Mouse (Mus musculus) midbrain, embryonic 11.5 days (tissue): Measurements from ENCODE around the gene 2010005H15Rik. TPM values are rescaled to one million over a fixed set of nuclear protein-coding genes. Genes with fewer than 3 reads are reported as not detected.
"Not testable (repeated sequence)": the region's sequence is repeated elsewhere in the genome, so short reads cannot be mapped to it uniquely, and the experiment has no call there.

Experiments
- ATAC-seq: fragments of 200-750 bp; cut with Nextera tagmentation; 2 replicates; pipeline ENCODE4 v1.8.0; 2017; ENCODE audit warnings: moderate TSS enrichment, moderate library complexity; ENCODE audit not compliant: low FRiP score
- DNase-seq: peaks from one replicate; pipeline ENCODE4 v3.0.0; 2015; ENCODE audit warnings: low spot score; ENCODE audit errors: missing footprints
- H3K27ac ChIP-seq: fragments of 300-500 bp; sonication (generic); 2 replicates; pipeline ENCODE4 v1.5.1; 2014; ENCODE audit warnings: low read depth, low read length
- H3K27me3 ChIP-seq: fragments of 300-500 bp; sonication (generic); 2 replicates; pipeline ENCODE4 v1.6.1; 2014; ENCODE audit warnings: mild to moderate bottlenecking, low read length, moderate library complexity, mixed read lengths; ENCODE audit not compliant: control insufficient read depth, insufficient read depth
- H3K36me3 ChIP-seq: fragments of 300-500 bp; sonication (generic); 2 replicates; pipeline ENCODE4 v1.6.1; 2014; ENCODE audit warnings: mild to moderate bottlenecking, low read length, moderate library complexity, mixed read lengths; ENCODE audit not compliant: control insufficient read depth, insufficient read depth
- H3K4me1 ChIP-seq: fragments of 300-500 bp; sonication (generic); 2 replicates; pipeline ENCODE4 v1.6.1; 2014; ENCODE audit warnings: low read length; ENCODE audit not compliant: control insufficient read depth, insufficient read depth
- H3K4me2 ChIP-seq: fragments of 300-500 bp; sonication (generic); 2 replicates; pipeline ENCODE4 v1.6.1; 2014; ENCODE audit warnings: mild to moderate bottlenecking, moderate library complexity
- H3K4me3 ChIP-seq: fragments of 300-500 bp; sonication (generic); 2 replicates; pipeline ENCODE4 v1.5.1; 2014; ENCODE audit warnings: low read depth, low read length
- H3K9ac ChIP-seq: fragments of 300-500 bp; sonication (generic); 2 replicates; pipeline ENCODE4 v1.6.1; 2014; ENCODE audit warnings: low read length
- H3K9me3 ChIP-seq: fragments of 300-500 bp; sonication (generic); 2 replicates; pipeline ENCODE4 v1.6.1; 2016; ENCODE audit warnings: low read length; ENCODE audit not compliant: control insufficient read depth
- WGBS: fragments of 180-500 bp; shearing (Covaris S2); extraction: QIAGEN DNeasy Blood & Tissue Kit; methylation state at CpG from one replicate; pipeline ENCODE4 v1.1.7; 2014; 5-methylcytosine and 5-hydroxymethylcytosine counted together
- polyA plus RNA-seq: library from polyadenylated mRNA; unstranded; fragments of >200 nt; fragmentation: Nextera tagmentation; extraction: Ambion mirVana; gene quantifications from 2 replicates; pipeline ENCODE4 v1.2.1, GENCODE M21; 2014

Gene 2010005H15Rik
- polyA plus RNA-seq, 1 experiment from 2014 or later: not detected

GRCm38 (mm10) chr16:36276796-36277195 is 55.5 kb downstream of the 2010005H15Rik start, which contains the start of gene Stfa1:
Gene Stfa1, plus strand, starts transcription at chr16:36276951.
- not testable (repeated sequence) for H3K4me1 ChIP-seq, H3K9me3 ChIP-seq, H3K36me3 ChIP-seq

GRCm38 (mm10) chr16:36289140-36289539 is 67.9 kb downstream of the 2010005H15Rik start:
- no peaks in the 10 kb centered on the region for H3K27me3 ChIP-seq
- no peak overlapping the region for H3K4me2 ChIP-seq
- no peaks in the 10 kb centered on the region for H3K9me3 ChIP-seq
- H3K4me1 ChIP-seq: no peaks in the 10 kb centered on the region
- no peak overlapping the region for H3K4me3 ChIP-seq
- DNase-seq (no peak), ATAC-seq (no peak)
- WGBS: 89% methylated on average over 4 of the region's 4 CpGs
- H3K36me3 ChIP-seq: no peaks in the 10 kb centered on the region
- no peak overlapping the region for H3K27ac ChIP-seq
- H3K9ac ChIP-seq: no peak overlapping the region

More at GRCm38 (mm10) chr16:36276796-36277195, 55.5 kb downstream of the 2010005H15Rik start, which contains the start of gene Stfa1:
- H3K27me3 ChIP-seq, H3K9ac ChIP-seq, H3K4me2 ChIP-seq, H3K27ac ChIP-seq, DNase-seq, H3K4me3 ChIP-seq, ATAC-seq: not testable (repeated sequence)
- 90% methylated on average over 4 of the region's 4 CpGs for WGBS

Other genes with a start within 250 kb of the 2010005H15Rik start
- 90.7 and 99.9 TPM in 2 replicates for gene Kpna1, start 242.7 kb upstream of the 2010005H15Rik start, polyA plus RNA-seq
- 12.0 and 15.5 TPM in 2 replicates for gene Wdr5b, start 180.3 kb upstream of the 2010005H15Rik start, polyA plus RNA-seq
- 224 and 249 TPM in 2 replicates for gene Fam162a, start 149.9 kb upstream of the 2010005H15Rik start, polyA plus RNA-seq
- gene Ccdc58, start 149.8 kb upstream of the 2010005H15Rik start, polyA plus RNA-seq: 84.3 and 89.8 TPM in 2 replicates
- 0.06 and 0.12 TPM in 2 replicates for gene Csta1, start 90.2 kb upstream of the 2010005H15Rik start, polyA plus RNA-seq
- not detected in 2 replicates for gene Stfa2l1, start 64.7 kb upstream of the 2010005H15Rik start, polyA plus RNA-seq
- gene Gm5483, start 37.3 kb upstream of the 2010005H15Rik start, polyA plus RNA-seq: 0.78 TPM in 1 of 2 replicates, not detected in the other
- gene Gm5416, start 11.1 kb upstream of the 2010005H15Rik start, polyA plus RNA-seq: not detected in 2 replicates
- gene Stfa1, start 55.5 kb downstream of the 2010005H15Rik start, polyA plus RNA-seq: 0.90 and 1.4 TPM in 2 replicates
- not detected in 2 replicates for gene BC117090, start 112.9 kb downstream of the 2010005H15Rik start, polyA plus RNA-seq
- gene BC100530, start 146.3 kb downstream of the 2010005H15Rik start, polyA plus RNA-seq: 0.87 and 0.90 TPM in 2 replicates
- gene Stfa2, start 187.0 kb downstream of the 2010005H15Rik start, polyA plus RNA-seq: not detected in 2 replicates
- gene Stfa3, start 233.9 kb downstream of the 2010005H15Rik start, polyA plus RNA-seq: not detected in 2 replicates